Mouse (Mus musculus): ENCODE data around the gene Dchs2. TPM values are rescaled to one million over a fixed set of nuclear protein-coding genes. Genes with fewer than 3 reads are reported as not detected.

Gene Dchs2
- total and polyA plus RNA-seq, 3 experiments, result not detected

- no peaks in the 10 kb centered on the region for H3K9me3 ChIP-seq (replicated peaks; ENCODE audit: low read length)
- H3K4me3 ChIP-seq (replicated peaks in 1 of 3; ENCODE audit: low read depth in 2 of 3, low read length in 2 of 3, poor library complexity in 1 of 3), result no peak overlapping the region
- H3K36me3 ChIP-seq (replicated peaks in 1 of 2; ENCODE audit: control insufficient read depth in 1 of 2, insufficient read depth in 1 of 2, low read length in 1 of 2), result no peaks in the 10 kb centered on the region
- no peak for DNase-seq (ENCODE audit: extremely low read depth)
- no peaks in the 10 kb centered on the region for H3K79me2 ChIP-seq (replicated peaks; ENCODE audit: control insufficient read depth, extremely low read depth, insufficient read depth, poor library complexity, severe bottlenecking)
- H3K27ac ChIP-seq (ENCODE audit: insufficient read depth, low read depth), result no peak overlapping the region
- H3K4me2 ChIP-seq (ENCODE audit: insufficient read depth, low read depth, poor library complexity, severe bottlenecking), result no peak overlapping the region
- in situ Hi-C loops (cut with MboI; ENCODE audit: low pct_ligation_motif_present, low pct_unique_long_range_greater_than_20kb, low sequenced_read_pairs), result loop anchor here (10.0 kb wide), 1 partner anchor 156 kb away; no protein-coding TSS in a partner anchor
- dilution Hi-C loops (cut with MboI; ENCODE audit: extremely low pct_ligation_motif_present, extremely low pct_unique_long_range_greater_than_20kb, low sequenced_read_pairs), result no loop called here
- no peaks in the 10 kb centered on the region for H3K27me3 ChIP-seq (replicated peaks)
- TF ChIP-seq HCFC1 (IDR thresholded peaks at IDR 0.05; ENCODE audit: low read depth, low read length) (no peak), CTCF (conservative IDR thresholded peaks at IDR 0.05 in 1 of 2, IDR thresholded peaks at IDR 0.05 in 1 of 2; ENCODE audit: low read depth in 2 of 2, low read length in 2 of 2) (peak in 1 of 2 experiments; percentile 32; a peak in 3 of 4 replicates), MAFK (IDR thresholded peaks at IDR 0.05; ENCODE audit: insufficient replicate concordance, low read length) (no peak), KAT2A (IDR thresholded peaks at IDR 0.05; ENCODE audit: insufficient replicate concordance, low read length) (no peak)
- peaks cover 0 to 4% of the 10 kb centered on the region in 2 experiments; a peak in 1 of 4 replicates for H3K4me1 ChIP-seq (ENCODE audit: control insufficient read depth in 1 of 2, insufficient read depth in 2 of 2)
- no peak overlapping the region for H3K9ac ChIP-seq (ENCODE audit: insufficient read depth, low read depth)
Measured at GRCm38 (mm10) chr3:83270982-83271381, 143.2 kb downstream of the Dchs2 start.

- Histone ChIP-seq H3K36me3 (replicated peaks in 1 of 2; ENCODE audit: control insufficient read depth in 1 of 2, insufficient read depth in 1 of 2, low read length in 1 of 2) (no peaks in the 10 kb centered on the region), H3K4me2 (ENCODE audit: insufficient read depth, low read depth, poor library complexity, severe bottlenecking) (peak overlapping the region; percentile 19; the same call in 1 of the 2 replicates), H3K27ac (ENCODE audit: insufficient read depth, low read depth) (no peak overlapping the region), H3K4me3 (replicated peaks in 1 of 3; ENCODE audit: low read depth in 2 of 3, low read length in 2 of 3, poor library complexity in 1 of 3) (no peak overlapping the region), H3K4me1 (ENCODE audit: control insufficient read depth in 1 of 2, insufficient read depth in 2 of 2) (peaks cover 3 to 4% of the 10 kb centered on the region in 2 experiments; a peak in 2 of 4 replicates), H3K9ac (ENCODE audit: insufficient read depth, low read depth) (no peak overlapping the region), H3K9me3 (replicated peaks; ENCODE audit: low read length) (no peaks in the 10 kb centered on the region), H3K27me3 (replicated peaks) (no peaks in the 10 kb centered on the region), H3K79me2 (replicated peaks; ENCODE audit: control insufficient read depth, extremely low read depth, insufficient read depth, poor library complexity, severe bottlenecking) (no peaks in the 10 kb centered on the region)
- TF ChIP-seq ELF1 (IDR thresholded peaks at IDR 0.05; ENCODE audit: low read depth, low read length) (peak; percentile 55), ZMIZ1 (IDR thresholded peaks at IDR 0.05; ENCODE audit: low read depth, low read length) (no peak), SMC3 (IDR thresholded peaks at IDR 0.05; ENCODE audit: low read depth, low read length) (peak; percentile 62), CTCF (conservative IDR thresholded peaks at IDR 0.05 in 1 of 2, IDR thresholded peaks at IDR 0.05 in 1 of 2; ENCODE audit: low read depth in 2 of 2, low read length in 2 of 2) (peak; percentile 82 to 83), RAD21 (IDR thresholded peaks at IDR 0.05; ENCODE audit: low read depth, low read length) (peak; percentile 74)
- peak; percentile 67 for DNase-seq (ENCODE audit: extremely low read depth)
- dilution Hi-C loops (cut with MboI; ENCODE audit: extremely low pct_ligation_motif_present, extremely low pct_unique_long_range_greater_than_20kb, low sequenced_read_pairs), result no loop called here
- in situ Hi-C loops (cut with MboI; ENCODE audit: low pct_ligation_motif_present, low pct_unique_long_range_greater_than_20kb, low sequenced_read_pairs), result loop anchor here (10.0 kb wide), 1 partner anchor 159 kb away; no protein-coding TSS in a partner anchor
Measured at GRCm38 (mm10) chr3:83273555-83274244, 146.0 kb downstream of the Dchs2 start.

GRCm38 (mm10) chr3:83275703-83276102, 148.0 kb downstream of the Dchs2 start:
- Histone ChIP-seq H3K4me2 (ENCODE audit: insufficient read depth, low read depth, poor library complexity, severe bottlenecking) (no peak overlapping the region), H3K9ac (ENCODE audit: insufficient read depth, low read depth) (no peak overlapping the region), H3K36me3 (replicated peaks in 1 of 2; ENCODE audit: control insufficient read depth in 1 of 2, insufficient read depth in 1 of 2, low read length in 1 of 2) (no peaks in the 10 kb centered on the region), H3K79me2 (replicated peaks; ENCODE audit: control insufficient read depth, extremely low read depth, insufficient read depth, poor library complexity, severe bottlenecking) (no peaks in the 10 kb centered on the region), H3K9me3 (replicated peaks; ENCODE audit: low read length) (no peaks in the 10 kb centered on the region), H3K4me1 (ENCODE audit: control insufficient read depth in 1 of 2, insufficient read depth in 2 of 2) (peaks cover 3 to 4% of the 10 kb centered on the region in 2 experiments; a peak in 2 of 4 replicates), H3K27ac (ENCODE audit: insufficient read depth, low read depth) (no peak overlapping the region), H3K4me3 (replicated peaks in 1 of 3; ENCODE audit: low read depth in 2 of 3, low read length in 2 of 3, poor library complexity in 1 of 3) (no peak overlapping the region), H3K27me3 (replicated peaks) (no peaks in the 10 kb centered on the region)
- in situ Hi-C loops (cut with MboI; ENCODE audit: low pct_ligation_motif_present, low pct_unique_long_range_greater_than_20kb, low sequenced_read_pairs), result loop anchor here (10.0 to 25.0 kb wide), 2 partner anchors 161 to 487 kb away; partner anchors contain the start of gene Sfrp2
- dilution Hi-C loops (cut with MboI; ENCODE audit: extremely low pct_ligation_motif_present, extremely low pct_unique_long_range_greater_than_20kb, low sequenced_read_pairs), result no loop called here
- no peak for DNase-seq (ENCODE audit: extremely low read depth)
- TF ChIP-seq POLR2AphosphoS2 (IDR thresholded peaks at IDR 0.05; ENCODE audit: low read depth, low read length) (no peak), RCOR1 (conservative IDR thresholded peaks at IDR 0.05; ENCODE audit: low read depth, low read length) (no peak), USF2 (conservative IDR thresholded peaks at IDR 0.05; ENCODE audit: low read depth, low read length) (no peak), GABPA (IDR thresholded peaks at IDR 0.05; ENCODE audit: insufficient replicate concordance, low read depth, low read length) (no peak), MAX (IDR thresholded peaks at IDR 0.05; ENCODE audit: low read length) (no peak), ZKSCAN1 (IDR thresholded peaks at IDR 0.05; ENCODE audit: borderline replicate concordance, low read depth, low read length) (no peak), HCFC1 (IDR thresholded peaks at IDR 0.05; ENCODE audit: low read depth, low read length) (no peak), PAX5 (IDR thresholded peaks at IDR 0.05; ENCODE audit: low read length) (no peak), EP300 (IDR thresholded peaks at IDR 0.05; ENCODE audit: low read length) (no peak), TBP (conservative IDR thresholded peaks at IDR 0.05; ENCODE audit: low read depth, low read length) (no peak), MEF2A (IDR thresholded peaks at IDR 0.05; ENCODE audit: borderline replicate concordance, low read depth, low read length) (no peak), KAT2A (IDR thresholded peaks at IDR 0.05; ENCODE audit: insufficient replicate concordance, low read length) (no peak), IRF4 (IDR thresholded peaks at IDR 0.05; ENCODE audit: low read depth, low read length) (no peak), BHLHE40 (IDR thresholded peaks at IDR 0.05; ENCODE audit: low read depth, low read length) (no peak), NELFE (IDR thresholded peaks at IDR 0.05; ENCODE audit: low read depth, low read length) (no peak), UBTF (IDR thresholded peaks at IDR 0.05; ENCODE audit: low read depth, low read length) (no peak), MXI1 (IDR thresholded peaks at IDR 0.05; ENCODE audit: low read depth, low read length) (no peak), RAD21 (IDR thresholded peaks at IDR 0.05; ENCODE audit: low read depth, low read length) (no peak)

Measured in CH12.LX (cell line).